In the genomic region with DNA sequence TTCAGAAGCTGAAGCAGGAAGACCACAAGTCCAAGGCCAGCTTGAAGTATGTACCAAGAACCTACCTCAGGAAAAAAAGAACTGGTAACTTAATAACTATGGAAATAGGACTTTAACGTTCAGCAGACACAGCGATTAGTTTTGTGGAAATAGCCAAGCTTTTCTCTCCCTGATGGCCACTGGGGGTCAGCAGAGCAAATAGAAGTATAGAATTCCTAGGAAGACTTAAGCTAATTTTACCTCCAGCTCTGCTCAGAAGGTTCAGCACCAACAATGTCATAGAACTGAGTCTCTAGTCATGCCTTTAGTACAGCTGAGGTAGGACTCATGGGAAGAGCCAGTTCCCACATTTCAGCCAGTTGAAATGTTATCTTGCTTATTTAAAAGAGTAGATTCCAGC, we compare ENCODE assay signal across 24 mouse cellular contexts. TPM values are rescaled to one million over a fixed set of nuclear protein-coding genes. Genes with fewer than 3 reads are reported as not detected.
DNase-seq lines count a peak whose midpoint lies in the region; ATAC-seq and TF ChIP-seq lines count a peak whose summit lies in the region.
"Had no signal": no experiment of that assay in that cellular context is flagged by ENCODE, and none has a peak within 500 bp of the region (broad histone marks: within the 10 kb centered on the region; RNA-seq: fewer than 3 reads in every experiment).

No protein-coding gene starts in this region.

- H3K4me3 ChIP-seq in heart, adult 2 months = no peak overlapping the region
- H3K4me3 ChIP-seq: embryonic facial prominence, embryonic 15.5 days; forebrain, embryonic 15.5 days; hindbrain, embryonic 13.5 days; liver, embryonic 12.5 days; midbrain, embryonic 13.5 days had no signal

- DNase-seq in heart, adult 2 months = no peak
- no peak for DNase-seq in heart, postnatal 14 days
- peak; percentile 20 for DNase-seq in kidney, postnatal 14 days
- no peak for DNase-seq in kidney, adult 18-20 months
- DNase-seq in 3T3-L1 (ENCODE audit: low read depth, low spot score) = peak; percentile 37
- DNase-seq in NIH3T3 (ENCODE audit: low read depth) = peak; percentile 61
- no peak for DNase-seq in heart, postnatal 4 days
- DNase-seq: cerebellum, adult 11-12 months; gastrocnemius, postnatal 25 days; left cerebral cortex, postnatal 4 days; lung, postnatal 36 days; thymus, postnatal 14 days had no signal

- no peaks in the 10 kb centered on the region for H3K36me3 ChIP-seq in heart, adult 2 months (ENCODE audit: control insufficient read depth, insufficient read depth, low read length)

- no peak overlapping the region for H3K27ac ChIP-seq in heart, adult 2 months
- H3K27ac ChIP-seq: embryonic facial prominence, embryonic 15.5 days; forebrain, embryonic 15.5 days; hindbrain, embryonic 13.5 days; liver, embryonic 12.5 days; midbrain, embryonic 13.5 days had no signal

- no peak for ATAC-seq in erythroblast, adult 5-6 weeks (replicated peaks; ENCODE audit: low FRiP score, poor library complexity, severe bottlenecking)
- ATAC-seq: activated CD4-positive, CD25-positive, alpha-beta regulatory T cell, adult 4 months; forebrain, embryonic 15.5 days; liver, embryonic 12.5 days; midbrain, embryonic 13.5 days had no signal

- no peaks in the 10 kb centered on the region for H3K27me3 ChIP-seq in heart, adult 2 months (ENCODE audit: control insufficient read depth, insufficient read depth, low read length)
- H3K27me3 ChIP-seq: forebrain, embryonic 15.5 days; midbrain, embryonic 13.5 days had no signal

- WGBS in heart, adult 2 months = 56% methylated on average over 2 of the region's 2 CpGs

- no peak overlapping the region for H3K9ac ChIP-seq in heart, adult 2 months (ENCODE audit: low read depth, low read length)
- H3K9ac ChIP-seq: embryonic facial prominence, embryonic 15.5 days; forebrain, embryonic 15.5 days; hindbrain, embryonic 13.5 days; liver, embryonic 12.5 days; midbrain, embryonic 13.5 days had no signal

- H3K79me2 ChIP-seq in heart, adult 2 months (replicated peaks; ENCODE audit: control insufficient read depth, insufficient read depth, low read length) = no peaks in the 10 kb centered on the region

- no peaks in the 10 kb centered on the region for H3K4me1 ChIP-seq in heart, adult 2 months (ENCODE audit: control insufficient read depth, insufficient read depth, low read length)
- H3K4me1 ChIP-seq: embryonic facial prominence, embryonic 15.5 days had no signal

- intact Hi-C loops in heart, adult 2 months (cut with DNase I) = loop anchor here (1.0 kb wide), 1 partner anchor 118 kb away; no protein-coding TSS in a partner anchor
- intact Hi-C loops in heart, postnatal 14 days (cut with DNase I) = loop anchor here (5.0 to 10.0 kb wide), 3 partner anchors 111 to 323 kb away; partner anchors contain the start of gene Igbp1

- no peak for TF ChIP-seq EP300 in heart, adult 2 months (IDR thresholded peaks at IDR 0.05; ENCODE audit: insufficient read depth, low read depth, low read length)

- TF ChIP-seq CTCF in heart, adult 2 months (IDR thresholded peaks at IDR 0.05) = peak; percentile 53

- no peak for TF ChIP-seq POLR2A in heart, adult 2 months (IDR thresholded peaks at IDR 0.05; ENCODE audit: insufficient read depth, low read depth, low read length)

RNA-seq across cellular contexts. Expression of gene Kif4, which starts 4.2 kb away (rescaled TPM):
- total RNA-seq in heart, adult 2 months (2021) = under 1 TPM; 0.23 to 0.45 TPM
- 0.16 and 0.18 TPM in 2 replicates for polyA plus RNA-seq in heart, adult 2 months (2012; rRNA removed)
- 1 to 10 TPM; 1.9 to 3.5 TPM for total RNA-seq in heart, postnatal 14 days (2021)
- 17.3 and 25.9 TPM in 2 replicates for total RNA-seq in erythroblast, adult 5-6 weeks (2015; ENCODE audit: low replicate concordance)
- total RNA-seq in erythroblast, adult 5-6 weeks (2017; ENCODE audit: low replicate concordance) = 32.5 and 45.0 TPM in 2 replicates
- 10 to 100 TPM; 29.3 to 32.1 TPM for total RNA-seq in heart, postnatal 4 days (2021)

RNA-seq across cellular contexts. Expression of gene Pdzd11, which starts 5.0 kb away (rescaled TPM):
- 10 to 100 TPM; 21.4 to 26.2 TPM for total RNA-seq in heart, adult 2 months (2021)
- polyA plus RNA-seq in heart, adult 2 months (2012; rRNA removed) = 18.3 and 29.1 TPM in 2 replicates
- 10 to 100 TPM; 29.1 to 31.6 TPM for total RNA-seq in heart, postnatal 14 days (2021)
- total RNA-seq in erythroblast, adult 5-6 weeks (2015; ENCODE audit: low replicate concordance) = 31.6 and 33.2 TPM in 2 replicates
- total RNA-seq in erythroblast, adult 5-6 weeks (2017; ENCODE audit: low replicate concordance) = 7.6 and 10.2 TPM in 2 replicates
- total RNA-seq in heart, postnatal 4 days (2021) = 10 to 100 TPM; 36.5 to 42.0 TPM

RNA-seq across cellular contexts. Expression of gene Arr3, which starts 16.1 kb away (rescaled TPM):
- total RNA-seq in heart, adult 2 months (2021) = not detected
- polyA plus RNA-seq in heart, adult 2 months (2012; rRNA removed) = not detected in 2 replicates
- not detected for total RNA-seq in heart, postnatal 14 days (2021)
- not detected in 2 replicates for total RNA-seq in erythroblast, adult 5-6 weeks (2015; ENCODE audit: low replicate concordance)
- total RNA-seq in erythroblast, adult 5-6 weeks (2017; ENCODE audit: low replicate concordance) = not detected in 2 replicates
- not detected for total RNA-seq in heart, postnatal 4 days (2021)
- total RNA-seq: gastrocnemius, postnatal 25 days; left cerebral cortex, postnatal 4 days; MEL had no signal
- polyA plus RNA-seq: activated CD4-positive, CD25-positive, alpha-beta regulatory T cell, adult 4 months; embryonic facial prominence, embryonic 15.5 days; liver, embryonic 12.5 days; spleen, adult 2 months; stomach, embryonic 16.5 days had no signal

RNA-seq across cellular contexts. Expression of gene P2ry4, which starts 26.7 kb away (rescaled TPM):
- total RNA-seq in heart, adult 2 months (2021) = not detected
- not detected in 2 replicates for polyA plus RNA-seq in heart, adult 2 months (2012; rRNA removed)
- total RNA-seq in heart, postnatal 14 days (2021) = not detected
- total RNA-seq in erythroblast, adult 5-6 weeks (2015; ENCODE audit: low replicate concordance) = not detected in 2 replicates
- 0.14 TPM in 1 of 2 replicates, not detected in the other for total RNA-seq in erythroblast, adult 5-6 weeks (2017; ENCODE audit: low replicate concordance)
- not detected for total RNA-seq in heart, postnatal 4 days (2021)
- total RNA-seq: gastrocnemius, postnatal 25 days; left cerebral cortex, postnatal 4 days; MEL had no signal
- polyA plus RNA-seq: activated CD4-positive, CD25-positive, alpha-beta regulatory T cell, adult 4 months; forebrain, embryonic 15.5 days; heart, embryonic 11.5 days; hindbrain, embryonic 13.5 days; midbrain, embryonic 13.5 days; spleen, adult 2 months had no signal

RNA-seq across cellular contexts. Expression of gene Awat1, which starts 49.3 kb away (rescaled TPM):
- total RNA-seq in heart, adult 2 months (2021) = not detected
- polyA plus RNA-seq in heart, adult 2 months (2012; rRNA removed) = not detected in 2 replicates
- not detected for total RNA-seq in heart, postnatal 14 days (2021)
- total RNA-seq in erythroblast, adult 5-6 weeks (2015; ENCODE audit: low replicate concordance) = not detected in 2 replicates
- total RNA-seq in erythroblast, adult 5-6 weeks (2017; ENCODE audit: low replicate concordance) = not detected in 2 replicates
- total RNA-seq in heart, postnatal 4 days (2021) = not detected
- total RNA-seq: gastrocnemius, postnatal 25 days; layer of hippocampus, postnatal 25 days; left cerebral cortex, postnatal 4 days; MEL had no signal
- polyA plus RNA-seq: activated CD4-positive, CD25-positive, alpha-beta regulatory T cell, adult 4 months; embryonic facial prominence, embryonic 15.5 days; forebrain, embryonic 15.5 days; heart, embryonic 11.5 days; hindbrain, embryonic 13.5 days; liver, embryonic 12.5 days; midbrain, embryonic 13.5 days; spleen, adult 2 months; stomach, embryonic 16.5 days had no signal

Comparison
In these comparisons a context has a peak if more than half of its experiments do, and no peak if none do; other contexts are left out.
1. DNase-seq: peak in kidney, postnatal 14 days (single experiment), 3T3-L1 (single experiment) and NIH3T3 (single experiment); none in heart, adult 2 months (0 of 2), heart, postnatal 14 days (0 of 2), kidney, adult 18-20 months (single experiment) and heart, postnatal 4 days (single experiment).
2. RNA of gene Kif4, which starts 4.2 kb away (total RNA-seq): 17.3 to 45.0 TPM in erythroblast, adult 5-6 weeks and 29.3 to 32.1 TPM in heart, postnatal 4 days; 1.9 to 3.5 TPM in heart, postnatal 14 days and 0.23 to 0.45 TPM in heart, adult 2 months; every median in the first group is over 4 times any median in the second.